Mouse (Mus musculus) megakaryocyte, adult 5-6 weeks (primary cell): ENCODE results near the gene Gm45208. TPM values are rescaled to one million over a fixed set of nuclear protein-coding genes. Genes with fewer than 3 reads are reported as not detected.
A peak's percentile ranks its signal among the peaks of the same experiment; 100 is the strongest.

Experiments used
- ATAC-seq: 2 replicates; pipeline ENCODE4 v1.8.0; 2016; ENCODE audit warnings: mild to moderate bottlenecking, inconsistent platforms; ENCODE audit not compliant: poor library complexity, severe bottlenecking
- total RNA-seq, 2 experiments: library from RNA; stranded (forward) in 1 of 2; stranded (reverse) in 1 of 2; fragments of 153-499, 151-499 nt in 1 of 2; fragments of 221-1000, 200-1000 nt in 1 of 2; gene quantifications; 2 replicates each; pipeline versions ENCODE4 v1.2.3 to v1.2.4; 2015 to 2017

The Gm45208 gene
- total RNA-seq, 2 experiments from 2014 or later = not detected

DNA sequence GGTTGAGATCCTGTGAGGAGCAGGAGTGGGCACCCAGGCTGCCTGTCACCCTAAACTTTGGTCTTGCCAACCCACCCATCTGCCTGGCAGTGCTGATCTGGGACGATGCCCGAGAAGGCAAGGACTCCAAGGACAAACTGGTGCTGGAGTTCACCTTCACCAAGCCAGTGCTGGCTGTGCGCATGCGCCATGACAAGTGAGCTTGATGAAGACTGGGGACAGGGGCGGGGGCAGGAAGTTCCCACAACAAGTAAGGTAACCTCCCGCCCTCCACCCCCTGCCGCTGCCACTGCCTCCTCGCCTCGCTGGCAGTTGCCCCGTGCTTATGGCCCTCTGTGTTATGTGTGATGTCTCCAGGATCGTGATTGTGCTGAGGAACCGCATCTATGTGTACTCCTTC, 3.8 kb downstream of the Gm45208 start:
- no peak for ATAC-seq

- no peak for ATAC-seq
Observed at GRCm38 (mm10) chrX:7727176-7727575, 5.1 kb downstream of the Gm45208 start.

GRCm38 (mm10) chrX:7728215-7728921, 6.3 kb downstream of the Gm45208 start, which contains the start of gene Praf2:
Gene Praf2 (plus strand): TSS chrX:7728439.
- ATAC-seq = peak; percentile 97

- no peak for ATAC-seq
Observed at GRCm38 (mm10) chrX:7728922-7729265, 6.8 kb downstream of the Gm45208 start.

DNA sequence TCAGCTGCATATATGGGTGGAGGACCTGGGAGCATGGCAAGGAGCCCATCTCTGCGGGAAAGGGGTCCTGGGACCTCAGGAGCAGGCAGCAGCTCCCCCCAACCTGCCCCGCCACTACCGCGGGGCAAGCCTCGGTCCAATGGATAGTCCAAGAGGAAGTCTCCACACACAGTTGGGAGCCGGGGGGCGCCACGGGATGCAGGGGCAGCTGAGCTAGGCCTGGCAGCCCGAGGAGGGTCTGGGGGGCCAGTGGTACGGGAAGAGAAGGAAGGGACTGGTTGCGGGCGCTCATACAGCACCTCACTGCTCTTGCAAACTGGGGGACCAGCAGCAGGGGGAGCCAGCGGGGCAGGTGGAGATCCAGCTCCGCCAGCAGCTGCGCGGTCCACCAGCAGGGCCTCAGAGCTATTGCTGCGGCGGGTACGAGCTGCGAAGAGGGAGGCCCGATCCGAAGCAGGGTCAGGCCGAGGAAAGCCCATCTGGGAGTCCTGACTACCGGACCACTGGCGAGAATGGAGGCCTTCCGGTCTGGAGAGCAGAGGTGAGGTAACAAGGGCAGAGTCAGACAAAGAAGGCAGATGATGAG, 11.6 kb downstream of the Gm45208 start:
- ATAC-seq = peak; percentile 100

DNA sequence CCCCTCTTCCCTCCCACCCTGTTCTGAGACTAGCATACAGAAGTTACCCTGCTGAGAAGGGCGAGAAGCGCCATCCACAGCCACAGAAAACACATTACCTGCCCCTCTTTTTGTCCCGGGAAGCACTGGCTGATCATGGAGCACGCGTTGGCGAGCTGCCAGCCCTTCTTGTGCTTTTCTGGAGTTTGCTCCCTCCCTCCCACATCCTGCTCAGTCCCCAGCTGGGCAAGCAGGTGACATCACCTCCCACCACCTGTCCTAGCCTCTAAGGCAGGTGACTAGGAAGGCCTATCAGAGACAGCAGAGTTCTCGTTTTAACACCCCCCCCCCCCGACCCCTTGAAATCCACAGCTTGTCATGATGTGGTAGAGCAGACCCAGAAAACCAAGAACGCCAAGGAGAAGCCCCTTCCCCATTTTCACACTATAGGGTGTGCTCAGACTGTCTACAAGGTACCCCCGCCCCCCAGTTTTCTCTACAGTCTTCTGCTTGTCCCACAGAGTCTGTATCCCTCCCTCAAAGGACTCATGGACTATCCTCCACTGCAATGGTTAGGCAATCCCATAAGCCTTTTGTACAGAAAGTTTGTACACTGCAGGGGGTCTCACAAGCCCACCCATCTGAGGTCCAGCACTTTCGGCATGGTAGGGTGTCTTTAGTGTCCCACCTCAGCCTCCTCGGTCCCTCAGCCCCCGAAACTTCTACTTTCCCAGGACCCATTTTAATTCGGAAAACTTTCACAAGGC, 17.5 kb downstream of the Gm45208 start:
- no peak for ATAC-seq

GRCm38 (mm10) chrX:7740082-7740819, 18.2 kb downstream of the Gm45208 start:
- ATAC-seq = no peak

DNA sequence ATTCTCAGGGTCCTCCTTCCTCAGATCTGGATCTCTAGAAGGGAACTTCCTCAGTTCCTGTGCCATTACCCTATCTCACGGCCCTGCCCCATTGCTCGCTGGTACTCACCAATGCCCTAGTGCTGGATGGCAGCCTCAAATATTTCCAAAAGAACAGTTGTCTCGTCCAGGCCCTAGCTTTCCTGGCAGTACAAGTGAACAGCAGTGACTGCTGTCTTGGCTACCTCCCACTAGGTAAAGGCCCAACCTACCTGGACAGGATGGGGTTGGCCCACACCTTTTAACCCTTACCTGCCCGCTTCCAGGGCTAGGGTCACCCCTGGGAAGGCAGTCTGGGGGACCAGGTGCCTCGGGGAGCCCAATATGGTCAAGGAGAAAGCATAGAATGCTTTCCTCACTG, 19.1 kb downstream of the Gm45208 start:
- no peak for ATAC-seq

DNA sequence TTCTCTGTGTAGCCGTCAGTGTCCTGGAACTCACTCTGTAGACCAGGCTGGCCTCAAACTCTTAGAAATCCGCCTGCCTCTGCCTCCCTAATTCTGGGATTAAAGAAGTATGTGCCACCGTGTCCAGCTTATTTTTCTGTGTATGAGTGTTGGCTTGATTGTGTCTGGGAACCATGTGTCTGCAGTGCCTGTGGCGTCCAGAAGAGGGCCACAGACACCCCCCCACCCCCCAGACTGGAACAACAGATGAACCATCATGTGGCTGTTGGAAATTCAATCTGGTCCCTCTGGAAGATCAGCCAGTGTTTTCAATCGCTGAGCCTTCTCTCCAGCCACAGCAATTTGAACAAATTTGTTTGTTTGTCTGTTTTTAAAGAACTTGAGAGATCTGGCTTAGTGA, 21.4 kb downstream of the Gm45208 start:
- ATAC-seq = no peak

GRCm38 (mm10) chrX:7744940-7745339, 22.9 kb downstream of the Gm45208 start:
- no peak for ATAC-seq

GRCm38 (mm10) chrX:7745429-7745828, 23.4 kb downstream of the Gm45208 start:
- no peak for ATAC-seq

- no peak for ATAC-seq
Observed at GRCm38 (mm10) chrX:7750432-7751116, 28.5 kb downstream of the Gm45208 start, which contains the start of gene Ccdc120. Gene Ccdc120 (minus strand): TSS chrX:7750905.

DNA sequence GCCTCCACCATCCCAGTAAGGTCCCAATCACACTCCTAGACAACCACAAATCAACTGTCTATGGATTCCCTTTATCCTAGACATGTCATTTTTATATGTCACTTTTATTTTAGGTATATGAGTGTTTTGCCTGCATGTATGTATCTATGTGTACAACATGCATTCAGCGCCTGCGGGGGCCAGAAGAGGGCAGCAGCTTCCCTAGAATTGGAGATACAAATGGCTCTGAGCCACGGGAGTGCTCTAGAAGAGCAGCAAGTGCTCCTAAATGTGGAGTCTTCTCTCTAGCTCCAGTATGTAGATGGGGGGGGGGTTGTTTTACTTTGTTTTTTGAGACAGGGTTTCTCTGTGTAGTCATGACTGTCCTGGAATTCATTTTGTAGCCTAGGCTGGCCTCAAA, 31.6 kb downstream of the Gm45208 start:
- ATAC-seq = peak; percentile 73

DNA sequence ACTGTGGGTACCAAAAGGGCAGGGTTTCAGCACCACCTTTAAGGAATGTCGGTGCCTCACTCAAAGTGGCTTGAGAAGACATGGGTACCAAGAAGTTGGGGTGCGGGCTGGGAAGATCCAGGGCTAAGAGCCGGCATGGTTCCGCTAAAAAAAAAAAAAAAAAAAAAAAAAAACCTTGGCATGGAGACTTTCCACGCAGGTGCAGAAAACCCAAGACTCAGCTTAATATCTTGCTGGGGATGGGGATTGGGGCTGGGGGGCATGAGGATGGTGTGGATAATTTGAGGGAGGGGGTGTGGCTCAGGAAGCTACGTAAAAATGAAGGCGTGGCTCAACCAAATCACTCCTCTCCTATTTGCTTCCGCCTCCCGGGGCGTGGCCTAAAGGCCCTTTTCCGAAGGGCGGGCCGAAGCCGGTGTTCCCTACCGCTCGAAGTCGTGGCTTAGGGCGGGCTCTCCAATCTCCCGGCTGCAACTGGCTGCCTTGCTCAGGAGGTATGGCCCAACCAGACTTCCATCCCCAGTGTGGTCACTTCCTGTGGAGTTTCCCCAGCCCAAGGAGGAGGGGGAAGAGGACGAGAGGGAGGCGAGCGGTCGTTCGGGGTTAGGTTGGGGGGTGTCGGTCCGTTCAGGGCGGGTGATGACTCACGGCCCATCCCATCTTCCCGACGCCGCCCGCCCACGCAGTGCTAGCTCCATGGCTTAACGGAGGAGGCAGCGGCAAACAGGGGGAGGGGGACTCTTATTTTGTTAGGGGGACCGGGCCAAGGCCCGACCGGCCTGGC, 40.3 kb downstream of the Gm45208 start, which contains the start of gene Tfe3:
TSS of gene Tfe3 (plus strand) at position 424 of the 784 bp plus-strand sequence.
- peak; percentile 92 for ATAC-seq

DNA sequence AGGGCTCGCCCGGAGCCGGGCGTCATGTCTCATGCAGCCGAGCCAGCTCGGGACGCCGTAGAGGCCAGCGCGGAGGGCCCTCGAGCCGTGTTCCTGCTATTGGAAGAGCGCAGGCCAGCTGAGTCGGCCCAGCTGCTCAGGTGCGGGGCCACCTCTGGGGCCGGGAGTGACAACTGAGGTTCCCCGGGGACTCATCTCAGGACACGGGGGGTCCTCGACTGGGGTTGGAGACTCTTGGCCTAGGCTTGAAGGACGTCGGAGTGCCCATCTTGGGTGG, 40.8 kb downstream of the Gm45208 start:
- ATAC-seq = no peak

DNA sequence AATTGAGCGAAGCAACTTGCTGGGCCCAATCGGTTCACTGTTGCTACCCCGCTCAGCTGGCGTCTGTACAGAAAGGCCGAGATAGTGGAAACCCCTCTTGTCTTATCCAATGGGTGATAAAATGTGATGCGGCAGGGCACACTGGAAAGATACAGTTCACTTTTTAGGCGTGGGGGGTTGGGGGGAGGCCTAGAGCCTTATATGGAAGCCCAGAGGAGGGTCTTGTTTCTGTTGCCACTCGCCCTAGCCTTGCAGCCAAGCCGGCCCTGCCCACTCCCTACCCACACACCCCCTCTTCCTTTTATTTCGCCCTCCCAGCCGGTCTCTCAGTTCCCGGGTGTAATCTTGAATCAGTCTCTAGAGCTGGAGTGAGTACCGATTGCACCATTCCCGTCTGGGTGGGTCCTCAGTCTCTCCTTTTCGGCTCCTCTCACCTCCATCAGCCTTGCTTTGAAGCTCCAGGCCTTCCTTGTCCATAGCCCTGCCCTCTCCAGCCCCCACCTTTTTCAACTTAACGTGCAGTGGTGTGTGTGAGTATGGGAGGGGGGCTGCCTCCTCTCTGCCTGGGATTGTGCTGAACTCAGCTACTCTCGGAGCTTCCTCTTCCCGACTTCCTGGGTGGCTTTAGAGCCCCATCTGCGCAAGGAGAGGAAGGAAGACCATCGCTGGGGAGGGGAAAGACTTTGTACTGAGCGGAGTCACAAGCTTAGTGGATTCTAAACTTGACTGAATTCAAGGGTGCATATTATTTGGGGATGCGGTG, 41.8 kb downstream of the Gm45208 start:
- peak; percentile 45 for ATAC-seq

- ATAC-seq = no peak
Observed at GRCm38 (mm10) chrX:7764657-7765280, 42.7 kb downstream of the Gm45208 start.

GRCm38 (mm10) chrX:7765281-7765670, 43.2 kb downstream of the Gm45208 start:
- ATAC-seq = no peak

DNA sequence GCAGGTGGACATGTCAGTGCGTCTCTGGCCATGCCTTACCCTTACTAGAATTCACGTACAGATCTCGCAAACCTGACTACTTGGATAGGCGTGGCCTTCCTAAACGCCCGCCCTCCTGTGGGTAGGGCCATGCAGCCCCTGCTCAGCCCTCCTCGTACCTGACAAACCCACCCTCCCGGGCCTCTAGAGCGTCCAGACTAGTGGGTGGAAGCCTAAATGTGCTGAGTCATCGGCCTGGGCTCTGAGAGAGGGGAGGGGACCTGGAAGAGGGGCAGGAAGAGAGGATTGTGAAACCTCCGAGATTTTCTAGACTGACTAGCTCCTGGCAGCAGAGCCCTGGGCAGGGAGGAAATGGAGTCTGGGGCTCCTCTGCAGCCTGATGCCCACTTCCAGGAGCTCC, 43.7 kb downstream of the Gm45208 start:
- peak; percentile 31 for ATAC-seq
